Mouse (Mus musculus) olfactory bulb, adult 2 months (tissue): ENCODE measurements at regions not wholly inside any gene's neighbourhood (a gene's known extent, or its start where the extent isn't known, plus 50 kb on each side); places are given as distances from the start of the nearest gene placed in this dataset.

ENCODE experiments used
- CTCF ChIP-seq: fragments of 200-500 bp; IDR thresholded peaks from 2 replicates; pipeline ENCODE4 v1.5.1; 2012; ENCODE audit warnings: low read depth, mild to moderate bottlenecking, low read length, moderate library complexity; ENCODE audit not compliant: insufficient read depth
- POLR2A ChIP-seq: fragments of 200-500 bp; IDR thresholded peaks from 2 replicates; pipeline ENCODE4 v1.6.1; 2012; ENCODE audit warnings: mild to moderate bottlenecking, low read depth, low read length, moderate library complexity; ENCODE audit not compliant: insufficient read depth

DNA sequence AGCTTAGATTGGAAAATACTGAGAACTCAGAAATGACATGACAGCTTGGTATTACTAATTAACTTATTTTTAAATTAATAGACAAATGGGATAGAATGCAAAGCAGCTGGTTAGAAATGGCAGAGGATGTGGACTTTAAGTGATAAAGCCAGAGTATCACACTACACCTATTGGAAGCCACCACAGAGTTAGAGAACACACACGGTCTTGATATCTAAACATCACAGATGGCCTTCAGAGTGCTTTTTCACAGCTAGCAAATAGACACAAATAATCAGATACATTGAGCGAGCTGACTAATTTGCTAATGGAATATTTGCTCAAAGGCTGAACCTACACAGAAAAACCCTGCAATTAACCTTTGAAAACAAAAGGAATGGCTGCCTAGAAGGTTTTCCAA lies 272.9 kb downstream of the Hdgfl1 start:
- TF ChIP-seq CTCF: no peak
- TF ChIP-seq POLR2A: no peak
